Mouse (Mus musculus): ENCODE data around the gene Rab26. TPM values are rescaled to one million over a fixed set of nuclear protein-coding genes. Genes with fewer than 3 reads are reported as not detected.

Gene Rab26
- total and polyA plus RNA-seq, 3 experiments = 0.36 to 1.3 (median 0.40) TPM

DNA sequence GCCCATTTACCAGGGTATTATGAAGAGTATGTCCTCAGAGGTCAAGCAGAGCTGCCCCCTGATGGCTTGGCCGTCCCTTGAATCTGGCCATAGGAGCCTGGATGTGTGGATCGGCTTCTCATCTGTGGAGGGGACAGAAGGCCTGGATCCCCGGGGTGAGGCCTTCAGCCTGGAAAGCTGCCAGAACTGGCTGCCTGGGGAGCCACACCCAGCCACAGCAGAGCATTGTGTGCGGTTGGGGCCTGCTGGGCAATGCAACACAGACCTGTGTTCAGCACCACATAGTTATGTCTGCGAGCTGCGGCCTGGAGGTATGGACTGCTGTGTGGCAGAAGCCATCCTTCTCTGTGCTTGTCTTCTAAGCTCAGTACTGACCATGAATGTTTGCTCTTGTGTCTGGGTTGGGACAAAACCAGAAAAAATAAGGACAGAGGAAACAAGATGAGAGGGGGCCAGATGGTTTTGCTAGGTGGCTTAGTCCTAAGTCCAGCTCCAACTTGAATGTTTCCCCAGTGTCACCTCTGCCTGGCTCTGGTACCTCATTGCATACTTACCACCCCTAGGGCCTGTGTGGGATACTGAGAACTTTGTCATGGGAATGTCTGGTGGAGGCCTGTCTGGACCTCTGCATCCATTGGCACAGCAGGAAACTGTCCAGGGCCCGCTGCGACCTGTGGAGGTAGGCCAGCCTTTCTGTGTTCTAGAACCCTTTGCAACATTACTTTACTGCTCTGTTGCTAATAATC is 33.2 kb upstream of the Rab26 start:
- TF ChIP-seq USF1 (IDR thresholded peaks at IDR 0.05; ENCODE audit: low read depth, low read length) = no peak
- TF ChIP-seq POLR2A (IDR thresholded peaks at IDR 0.05; ENCODE audit: low read depth, low read length) = no peak
- TF ChIP-seq IRF4 (IDR thresholded peaks at IDR 0.05; ENCODE audit: low read depth, low read length) = no peak
- no peak for TF ChIP-seq PAX5 (IDR thresholded peaks at IDR 0.05; ENCODE audit: low read length)
- no peak for TF ChIP-seq UBTF (IDR thresholded peaks at IDR 0.05; ENCODE audit: low read depth, low read length)
- no peak for TF ChIP-seq MEF2A (IDR thresholded peaks at IDR 0.05; ENCODE audit: borderline replicate concordance, low read depth, low read length)
- TF ChIP-seq ZKSCAN1 (IDR thresholded peaks at IDR 0.05; ENCODE audit: borderline replicate concordance, low read depth, low read length) = no peak
- no peak for TF ChIP-seq MXI1 (IDR thresholded peaks at IDR 0.05; ENCODE audit: low read depth, low read length)
- TF ChIP-seq JUND (conservative IDR thresholded peaks at IDR 0.05; ENCODE audit: low read depth, low read length) = no peak
- no peak for TF ChIP-seq ZC3H11A (IDR thresholded peaks at IDR 0.05; ENCODE audit: low read depth, low read length)

DNA sequence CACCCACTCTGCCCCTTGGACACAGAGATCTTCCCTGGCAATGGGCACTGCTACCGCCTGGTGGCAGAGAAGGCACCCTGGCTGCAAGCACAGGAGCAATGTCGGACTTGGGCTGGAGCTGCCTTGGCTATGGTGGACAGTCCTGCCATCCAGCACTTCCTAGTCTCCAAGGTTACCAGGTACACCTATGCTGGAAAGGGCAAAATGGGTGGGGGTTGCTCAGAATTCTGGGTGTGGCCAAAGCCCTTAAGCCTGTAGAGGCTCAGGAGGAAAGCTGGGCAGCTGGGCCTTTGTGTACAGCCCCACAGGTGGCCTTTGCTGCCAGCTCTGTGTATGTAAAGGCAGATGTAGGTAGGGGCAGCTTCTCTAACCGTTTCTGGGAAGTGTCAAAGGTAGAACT is 31.8 kb upstream of the Rab26 start:
- TF ChIP-seq CHD1 (IDR thresholded peaks at IDR 0.05; ENCODE audit: low read depth, low read length) (no peak), SIN3A (IDR thresholded peaks at IDR 0.05; ENCODE audit: low read length) (no peak), PAX5 (IDR thresholded peaks at IDR 0.05; ENCODE audit: low read length) (no peak), UBTF (IDR thresholded peaks at IDR 0.05; ENCODE audit: low read depth, low read length) (no peak), ELF1 (IDR thresholded peaks at IDR 0.05; ENCODE audit: low read depth, low read length) (no peak), CTCF (conservative IDR thresholded peaks at IDR 0.05 in 1 of 2, IDR thresholded peaks at IDR 0.05 in 1 of 2; ENCODE audit: low read depth in 2 of 2, low read length in 2 of 2) (no peak), KAT2A (IDR thresholded peaks at IDR 0.05; ENCODE audit: insufficient replicate concordance, low read length) (no peak), ETS1 (conservative IDR thresholded peaks at IDR 0.05; ENCODE audit: low read depth, low read length) (no peak), TBP (conservative IDR thresholded peaks at IDR 0.05; ENCODE audit: low read depth, low read length) (no peak), RCOR1 (conservative IDR thresholded peaks at IDR 0.05; ENCODE audit: low read depth, low read length) (no peak), MXI1 (IDR thresholded peaks at IDR 0.05; ENCODE audit: low read depth, low read length) (no peak), IRF4 (IDR thresholded peaks at IDR 0.05; ENCODE audit: low read depth, low read length) (no peak), ZMIZ1 (IDR thresholded peaks at IDR 0.05; ENCODE audit: low read depth, low read length) (no peak), BHLHE40 (IDR thresholded peaks at IDR 0.05; ENCODE audit: low read depth, low read length) (no peak), USF1 (IDR thresholded peaks at IDR 0.05; ENCODE audit: low read depth, low read length) (no peak), MAFK (IDR thresholded peaks at IDR 0.05; ENCODE audit: insufficient replicate concordance, low read length) (no peak), MEF2A (IDR thresholded peaks at IDR 0.05; ENCODE audit: borderline replicate concordance, low read depth, low read length) (no peak), MAX (IDR thresholded peaks at IDR 0.05; ENCODE audit: low read length) (no peak)
- Histone ChIP-seq H3K27ac (ENCODE audit: insufficient read depth, low read depth) (no peak overlapping the region), H3K9me3 (replicated peaks; ENCODE audit: low read length) (no peaks in the 10 kb centered on the region), H3K9ac (ENCODE audit: insufficient read depth, low read depth) (no peak overlapping the region), H3K79me2 (replicated peaks; ENCODE audit: control insufficient read depth, extremely low read depth, insufficient read depth, poor library complexity, severe bottlenecking) (no peaks in the 10 kb centered on the region; the same call in 1 of the 2 replicates), H3K4me2 (ENCODE audit: insufficient read depth, low read depth, poor library complexity, severe bottlenecking) (no peak overlapping the region), H3K4me3 (replicated peaks in 1 of 3; ENCODE audit: low read depth in 2 of 3, low read length in 2 of 3, poor library complexity in 1 of 3) (no peak overlapping the region), H3K27me3 (replicated peaks) (no peaks in the 10 kb centered on the region), H3K36me3 (replicated peaks in 1 of 2; ENCODE audit: control insufficient read depth in 1 of 2, insufficient read depth in 1 of 2, low read length in 1 of 2) (peaks cover 18 to 66% of the 10 kb centered on the region in 2 experiments), H3K4me1 (ENCODE audit: control insufficient read depth in 1 of 2, insufficient read depth in 2 of 2) (peaks cover 0 to 8% of the 10 kb centered on the region in 2 experiments; a peak in 2 of 4 replicates)
- no peak for DNase-seq (ENCODE audit: extremely low read depth)
- dilution Hi-C loops (cut with MboI; ENCODE audit: extremely low pct_ligation_motif_present, extremely low pct_unique_long_range_greater_than_20kb, low sequenced_read_pairs) (no loop called here), in situ Hi-C loops (cut with MboI; ENCODE audit: low pct_ligation_motif_present, low pct_unique_long_range_greater_than_20kb, low sequenced_read_pairs) (no loop called here)

More for the DNA sequence above, 33.2 kb upstream of the Rab26 start:
- Histone ChIP-seq H3K4me2 (ENCODE audit: insufficient read depth, low read depth, poor library complexity, severe bottlenecking) (no peak overlapping the region), H3K27ac (ENCODE audit: insufficient read depth, low read depth) (no peak overlapping the region), H3K9ac (ENCODE audit: insufficient read depth, low read depth) (no peak overlapping the region), H3K9me3 (replicated peaks; ENCODE audit: low read length) (no peaks in the 10 kb centered on the region), H3K27me3 (replicated peaks) (no peaks in the 10 kb centered on the region), H3K4me1 (ENCODE audit: control insufficient read depth in 1 of 2, insufficient read depth in 2 of 2) (peaks cover 0 to 8% of the 10 kb centered on the region in 2 experiments; a peak in 2 of 4 replicates), H3K4me3 (replicated peaks in 1 of 3; ENCODE audit: low read depth in 2 of 3, low read length in 2 of 3, poor library complexity in 1 of 3) (no peak overlapping the region), H3K36me3 (replicated peaks in 1 of 2; ENCODE audit: control insufficient read depth in 1 of 2, insufficient read depth in 1 of 2, low read length in 1 of 2) (peaks cover 26 to 80% of the 10 kb centered on the region in 2 experiments), H3K79me2 (replicated peaks; ENCODE audit: control insufficient read depth, extremely low read depth, insufficient read depth, poor library complexity, severe bottlenecking) (no peaks in the 10 kb centered on the region; the same call in 1 of the 2 replicates)
- dilution Hi-C loops (cut with MboI; ENCODE audit: extremely low pct_ligation_motif_present, extremely low pct_unique_long_range_greater_than_20kb, low sequenced_read_pairs) = no loop called here
- in situ Hi-C loops (cut with MboI; ENCODE audit: low pct_ligation_motif_present, low pct_unique_long_range_greater_than_20kb, low sequenced_read_pairs) = no loop called here
- DNase-seq (ENCODE audit: extremely low read depth) = no peak
